Mouse (Mus musculus) MEL (cell line): ENCODE measurements around the gene Lrrc59. TPM values are rescaled to one million over a fixed set of nuclear protein-coding genes. Genes with fewer than 3 reads are reported as not detected.

Experiments used
- DNase-seq: peaks from one replicate; pipeline ENCODE4 v3.0.0; 2011; ENCODE audit warnings: low read depth, low spot score
- H3K27ac ChIP-seq: 2 replicates; pipeline ENCODE4 v1.5.1; 2012; ENCODE audit warnings: low read depth, mild to moderate bottlenecking, control low read depth, low read length, moderate library complexity; ENCODE audit not compliant: control insufficient read depth
- H3K27me3 ChIP-seq, 2 experiments: fragments of 150-350 bp in 1 of 2; sonication (generic) in 1 of 2; 2 replicates each; pipeline ENCODE4 v1.6.1; 2012; ENCODE audit warnings: low read length in 2 of 2, mild to moderate bottlenecking in 2 of 2, improper control_type of control experiment in 1 of 2, moderate library complexity in 1 of 2; ENCODE audit not compliant: insufficient read depth in 2 of 2, control insufficient read depth in 1 of 2
- H3K36me3 ChIP-seq, 2 experiments: 2 replicates each; pipeline ENCODE4 v1.6.1; 2012 to 2014; ENCODE audit warnings: low read length in 2 of 2, improper control_type of control experiment in 1 of 2, inconsistent platforms in 1 of 2, mild to moderate bottlenecking in 1 of 2; ENCODE audit not compliant: insufficient read depth in 2 of 2, control insufficient read depth in 1 of 2
- H3K4me1 ChIP-seq, 2 experiments: fragments of 150-350 bp in 1 of 2; sonication (generic) in 1 of 2; 2 replicates each; pipeline ENCODE4 v1.6.1; 2012; ENCODE audit warnings: low read length in 2 of 2, improper control_type of control experiment in 1 of 2, mild to moderate bottlenecking in 1 of 2; ENCODE audit not compliant: insufficient read depth in 2 of 2, control insufficient read depth in 1 of 2
- H3K4me3 ChIP-seq, 2 experiments: fragments of 150-350 bp in 1 of 2; sonication (generic) in 1 of 2; 2 replicates each; pipeline ENCODE4 v1.5.1; 2012; ENCODE audit warnings: low read depth in 2 of 2, low read length in 2 of 2, mild to moderate bottlenecking in 2 of 2, moderate library complexity in 2 of 2, control low read depth in 1 of 2, improper control_type of control experiment in 1 of 2; ENCODE audit not compliant: control insufficient read depth in 1 of 2, insufficient read depth in 1 of 2
- H3K79me2 ChIP-seq: 2 replicates; pipeline ENCODE4 v1.6.1; 2012; ENCODE audit warnings: mild to moderate bottlenecking, low read length, moderate library complexity; ENCODE audit not compliant: control insufficient read depth, poor library complexity, insufficient read depth
- H3K9ac ChIP-seq: 2 replicates; pipeline ENCODE4 v1.6.1; 2012; ENCODE audit warnings: low read depth, mild to moderate bottlenecking, control low read depth, low read length, moderate library complexity; ENCODE audit not compliant: control insufficient read depth, poor library complexity, severe bottlenecking
- H3K9me3 ChIP-seq: fragments of 150-350 bp; sonication (generic); replicated peaks from 2 replicates; pipeline ENCODE4 v1.6.1; 2012; ENCODE audit warnings: mild to moderate bottlenecking, low read length, improper control_type of control experiment, moderate library complexity; ENCODE audit not compliant: insufficient read depth
- BHLHE40 ChIP-seq: IDR thresholded peaks from 2 replicates; pipeline ENCODE4 v1.6.1; 2012; ENCODE audit warnings: low read depth, mild to moderate bottlenecking, inconsistent platforms, low read length, improper control_type of control experiment, borderline replicate concordance
- ELF1 ChIP-seq: IDR thresholded peaks from 2 replicates; pipeline ENCODE4 v1.6.1; 2014; ENCODE audit warnings: low read depth, mild to moderate bottlenecking, inconsistent platforms, low read length, improper control_type of control experiment, moderate library complexity
- EP300 ChIP-seq, 2 experiments: IDR thresholded peaks; 2 replicates each; pipeline ENCODE4 v1.6.1; 2011; ENCODE audit warnings: improper control_type of control experiment in 2 of 2, low read length in 2 of 2, low read depth in 1 of 2, mild to moderate bottlenecking in 1 of 2
- ETS1 ChIP-seq: IDR thresholded peaks from 2 replicates; pipeline ENCODE4 v1.6.1; 2012; ENCODE audit warnings: low read depth, mild to moderate bottlenecking, inconsistent platforms, low read length, improper control_type of control experiment, moderate library complexity
- GATA1 ChIP-seq: IDR thresholded peaks from 2 replicates; pipeline ENCODE4 v1.6.1; 2011; ENCODE audit warnings: low read depth, low read length, improper control_type of control experiment
- JUND ChIP-seq: IDR thresholded peaks from 2 replicates; pipeline ENCODE4 v1.6.1; 2011; ENCODE audit warnings: low read depth, mild to moderate bottlenecking, improper control_type of control experiment, low read length
- MYB ChIP-seq: IDR thresholded peaks from 2 replicates; pipeline ENCODE4 v1.6.1; 2011; ENCODE audit warnings: mild to moderate bottlenecking, low read depth, low read length, improper control_type of control experiment
- MYC ChIP-seq: IDR thresholded peaks from 2 replicates; pipeline ENCODE4 v1.6.1; 2011; ENCODE audit warnings: low read depth, mild to moderate bottlenecking, low read length, improper control_type of control experiment, moderate library complexity
- POLR2AphosphoS2 ChIP-seq: IDR thresholded peaks from 2 replicates; pipeline ENCODE4 v1.6.1; 2011; ENCODE audit warnings: low read length, improper control_type of control experiment
- POLR2AphosphoS5 ChIP-seq: IDR thresholded peaks from 2 replicates; pipeline ENCODE4 v1.6.1; 2012; ENCODE audit warnings: low read depth, borderline replicate concordance, mild to moderate bottlenecking, inconsistent platforms, low read length, moderate library complexity, mixed read lengths
- RCOR1 ChIP-seq: IDR thresholded peaks from 2 replicates; pipeline ENCODE4 v1.6.1; 2012; ENCODE audit warnings: low read depth, mild to moderate bottlenecking, inconsistent platforms, low read length, improper control_type of control experiment
- SIN3A ChIP-seq: IDR thresholded peaks from 2 replicates; pipeline ENCODE4 v1.6.1; 2012; ENCODE audit warnings: low read length, improper control_type of control experiment, inconsistent platforms
- SMC3 ChIP-seq: IDR thresholded peaks from 2 replicates; pipeline ENCODE4 v1.6.1; 2011; ENCODE audit warnings: low read depth, low read length, improper control_type of control experiment
- TAL1 ChIP-seq: IDR thresholded peaks from 2 replicates; pipeline ENCODE4 v1.6.1; 2012; ENCODE audit warnings: mild to moderate bottlenecking, inconsistent platforms, low read length, moderate library complexity, mixed read lengths
- TBP ChIP-seq: IDR thresholded peaks from 2 replicates; pipeline ENCODE4 v1.8.0; 2011; ENCODE audit warnings: low read depth, low read length, improper control_type of control experiment
- UBTF ChIP-seq: IDR thresholded peaks from 2 replicates; pipeline ENCODE4 v1.6.1; 2012; ENCODE audit warnings: low read depth, mild to moderate bottlenecking, inconsistent platforms, low read length, improper control_type of control experiment, moderate library complexity, borderline replicate concordance; ENCODE audit not compliant: insufficient read depth
- USF1 ChIP-seq: IDR thresholded peaks from 2 replicates; pipeline ENCODE4 v1.6.1; 2014; ENCODE audit warnings: low read depth, mild to moderate bottlenecking, inconsistent platforms, low read length, improper control_type of control experiment, moderate library complexity
- ZKSCAN1 ChIP-seq: IDR thresholded peaks from 2 replicates; pipeline ENCODE4 v1.6.1; 2012; ENCODE audit warnings: low read depth, mild to moderate bottlenecking, inconsistent platforms, low read length, improper control_type of control experiment, moderate library complexity
- ZNF384 ChIP-seq: IDR thresholded peaks from 2 replicates; pipeline ENCODE4 v1.6.1; 2012; ENCODE audit warnings: low read depth, mild to moderate bottlenecking, inconsistent platforms, low read length, improper control_type of control experiment
- polyA plus RNA-seq, 2 experiments: library from polyadenylated mRNA; stranded (reverse) in 1 of 2; unstranded in 1 of 2; fragments of >175 nt in 1 of 2; fragments of >200 nt in 1 of 2; gene quantifications; 2 replicates each; pipeline versions ENCODE4 v1.2.1 to v1.2.4; 2012; ENCODE audit warnings: low replicate concordance in 2 of 2, low read depth in 1 of 2; ENCODE audit not compliant: insufficient read length in 2 of 2, insufficient read depth in 1 of 2, missing spikeins in 1 of 2
- total RNA-seq: library from RNA; depleted of rRNA; stranded (reverse); fragments of 300-350 nt; gene quantifications from 2 replicates; pipeline ENCODE4 v1.2.3, GENCODE M21; 2012

Lrrc59 gene
- total and polyA plus RNA-seq, 3 experiments, result 464 to 633 (median 486) TPM

- TF ChIP-seq RCOR1 (no peak), SMC3 (no peak), ZKSCAN1 (no peak)
- TF ChIP-seq, all 39 proteins: peak for 5
Observed at GRCm38 (mm10) chr11:94610744-94611740, 18.5 kb upstream of the Lrrc59 start (continued).

DNA sequence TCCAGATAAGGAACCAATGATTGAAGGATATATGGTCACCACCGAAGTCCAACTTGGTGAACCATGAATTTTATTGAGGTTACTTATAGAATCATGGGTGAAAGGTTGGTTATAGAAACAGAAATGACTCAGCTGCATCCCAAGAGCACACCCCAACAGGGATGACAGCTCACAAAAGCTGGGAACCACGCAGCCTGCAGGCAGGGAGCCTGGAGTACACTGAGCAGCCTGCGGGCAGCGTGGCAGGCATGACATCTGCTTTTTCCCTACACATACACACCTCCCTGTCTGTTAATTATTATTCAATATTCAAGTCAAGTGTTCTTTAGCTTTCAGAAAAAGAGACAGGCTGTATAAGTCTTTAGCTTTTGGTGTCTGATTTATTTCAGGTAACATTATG, 15.0 kb upstream of the Lrrc59 start:
- Histone ChIP-seq H3K9me3 (no peaks in the 10 kb centered on the region), H3K27me3 (0 out of 4 replicates have a peak, but pooled peaks cover 0 to 2% of the 10 kb centered on the region in 2 experiments), H3K4me3 (no peak overlapping the region), H3K4me1 (peaks cover 5% of the 10 kb centered on the region in 2 experiments; a peak in 1 of 4 replicates), H3K27ac (no peak overlapping the region), H3K79me2 (no peaks in the 10 kb centered on the region)
- TF ChIP-seq ETS1 (no peak), ZKSCAN1 (no peak), JUND (no peak), MYC (no peak), BHLHE40 (no peak), ZNF384 (no peak), POLR2AphosphoS5 (no peak), POLR2AphosphoS2 (no peak), SIN3A (no peak), USF1 (no peak), EP300 (IDR thresholded peaks at IDR 0.05; ENCODE audit: low read depth in 1 of 2, low read length in 2 of 2) (no peak), ELF1 (no peak), UBTF (no peak), SMC3 (no peak), MYB (no peak), GATA1 (no peak), TBP (no peak), TAL1 (no peak)
- TF ChIP-seq, all 39 proteins: peak for 0
- peaks cover 0 to 10% of the 10 kb centered on the region in 2 experiments; a peak in 2 of 4 replicates for H3K36me3 ChIP-seq
- no peak for DNase-seq
- H3K9ac ChIP-seq, result no peak overlapping the region
